Mouse (Mus musculus) embryonic facial prominence, embryonic 14.5 days (tissue): ENCODE measurements around the gene Arfgap3. TPM values are rescaled to one million over a fixed set of nuclear protein-coding genes. Genes with fewer than 3 reads are reported as not detected.
"Not testable (repeated sequence)": the region's sequence is repeated elsewhere in the genome, so short reads cannot be mapped to it uniquely, and the experiment has no call there.

Source experiments
- ATAC-seq: fragments of 200-750 bp; cut with Nextera tagmentation; 2 replicates; pipeline ENCODE4 v1.8.0; 2017; ENCODE audit warnings: low read depth, moderate number of reproducible peaks, moderate TSS enrichment
- DNase-seq: peaks from one replicate; pipeline ENCODE4 v3.0.0-alpha.2; 2015; ENCODE audit warnings: low spot score
- H3K27ac ChIP-seq: fragments of 300-500 bp; sonication (generic); replicated peaks from 2 replicates; pipeline ENCODE4 v1.5.1; 2014; ENCODE audit warnings: low read depth, mild to moderate bottlenecking, low read length, moderate library complexity
- H3K27me3 ChIP-seq: fragments of 300-500 bp; sonication (generic); replicated peaks from 2 replicates; pipeline ENCODE4 v1.6.1; 2014; ENCODE audit warnings: low read length; ENCODE audit not compliant: control insufficient read depth, insufficient read depth
- H3K36me3 ChIP-seq: fragments of 300-500 bp; sonication (generic); 2 replicates; pipeline ENCODE4 v1.6.1; 2014; ENCODE audit warnings: low read length, mixed read lengths; ENCODE audit not compliant: control insufficient read depth, insufficient read depth
- H3K4me1 ChIP-seq: fragments of 300-500 bp; sonication (generic); 2 replicates; pipeline ENCODE4 v1.6.1; 2014; ENCODE audit warnings: antibody characterized with exemption, low read length; ENCODE audit not compliant: control insufficient read depth, insufficient read depth
- H3K4me2 ChIP-seq: fragments of 300-500 bp; sonication (generic); 2 replicates; pipeline ENCODE4 v1.6.1; 2014; ENCODE audit warnings: low read depth, mild to moderate bottlenecking, low read length, moderate library complexity, mixed read lengths
- H3K4me3 ChIP-seq: fragments of 300-500 bp; sonication (generic); 2 replicates; pipeline ENCODE4 v1.5.1; 2014; ENCODE audit warnings: low read depth, mild to moderate bottlenecking, low read length
- H3K9ac ChIP-seq: fragments of 300-500 bp; sonication (generic); 2 replicates; pipeline ENCODE4 v1.6.1; 2014; ENCODE audit warnings: low read depth, mild to moderate bottlenecking, low read length, moderate library complexity, mixed read lengths
- H3K9me3 ChIP-seq: fragments of 300-500 bp; sonication (generic); 2 replicates; pipeline ENCODE4 v1.6.1; 2016; ENCODE audit warnings: low read length; ENCODE audit not compliant: control insufficient read depth
- WGBS: fragments of 180-500 bp; shearing (Covaris S2); extraction: QIAGEN DNeasy Blood & Tissue Kit; methylation state at CpG from one replicate; pipeline ENCODE4 v1.1.7; 2014; 5-methylcytosine and 5-hydroxymethylcytosine counted together
- polyA plus RNA-seq: library from polyadenylated mRNA; unstranded; fragments of >200 nt; fragmentation: Nextera tagmentation; extraction: Ambion mirVana; gene quantifications from 2 replicates; pipeline ENCODE4 v1.2.1, GENCODE M21; 2014

Gene Arfgap3
- polyA plus RNA-seq, 1 experiment from 2014 or later: 63.3 TPM

- H3K4me2 ChIP-seq: no peak overlapping the region
- H3K27ac ChIP-seq: no peak overlapping the region
- H3K4me3 ChIP-seq: no peak overlapping the region
- no peak for DNase-seq
- H3K9ac ChIP-seq: no peak overlapping the region
- H3K36me3 ChIP-seq: no peaks in the 10 kb centered on the region
- H3K4me1 ChIP-seq: no peaks in the 10 kb centered on the region
- no peak for ATAC-seq
- H3K27me3 ChIP-seq: no peaks in the 10 kb centered on the region
- H3K9me3 ChIP-seq: no peaks in the 10 kb centered on the region
- WGBS: 65% methylated on average over 11 of the region's 11 CpGs
Measured at GRCm38 (mm10) chr15:83281303-83281702, 68.7 kb downstream of the Arfgap3 start.

DNA sequence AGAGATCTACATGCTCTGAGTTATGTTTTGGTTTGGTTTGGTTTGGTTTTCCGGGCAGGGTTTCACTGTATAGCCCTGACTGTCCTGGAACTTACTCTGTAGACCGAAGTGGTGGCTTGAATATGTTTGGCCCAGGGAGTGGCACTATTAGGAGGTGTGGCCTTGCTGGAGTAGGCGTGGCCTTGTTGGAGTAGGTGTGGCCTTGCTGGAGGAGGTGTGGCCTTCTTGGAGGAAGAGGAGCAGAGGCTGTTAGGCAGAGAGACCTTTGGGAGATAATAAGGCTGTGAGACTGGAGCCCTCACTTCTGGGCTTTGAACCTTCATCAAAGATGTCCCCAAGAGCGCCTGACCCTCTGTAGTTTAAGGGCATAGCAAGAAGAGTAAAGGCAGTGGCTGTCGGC, 71.5 kb downstream of the Arfgap3 start:
- WGBS: 77% methylated on average over 5 of the region's 5 CpGs
- Histone ChIP-seq H3K9me3 (no peaks in the 10 kb centered on the region), H3K27ac (no peak overlapping the region), H3K9ac (no peak overlapping the region), H3K27me3 (no peaks in the 10 kb centered on the region), H3K4me1 (no peaks in the 10 kb centered on the region), H3K36me3 (no peaks in the 10 kb centered on the region), H3K4me2 (no peak overlapping the region), H3K4me3 (no peak overlapping the region)
- DNase-seq (no peak), ATAC-seq (no peak)

DNA sequence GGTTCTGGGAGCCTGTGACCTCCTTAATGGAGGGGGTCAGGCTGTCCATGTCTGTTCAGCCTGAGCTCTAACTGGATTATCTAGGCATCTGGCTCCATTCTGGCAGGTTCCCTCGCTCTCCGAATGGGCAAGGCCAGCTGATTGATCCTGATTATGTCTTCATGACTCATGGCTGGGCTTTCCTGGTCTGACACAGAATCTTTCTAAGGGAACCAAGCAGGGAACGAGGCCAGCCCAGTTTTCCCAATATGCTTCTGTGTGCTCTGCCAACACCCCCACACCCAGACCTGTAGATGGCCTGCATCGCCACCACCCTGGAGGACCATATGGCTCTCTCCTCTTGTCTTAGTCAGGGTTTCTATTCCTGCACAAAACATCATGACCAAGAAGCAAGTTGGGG, 72.6 kb downstream of the Arfgap3 start:
- 78% methylated on average over 4 of the region's 4 CpGs for WGBS
- no peak overlapping the region for H3K9ac ChIP-seq
- ATAC-seq: no peak
- H3K27me3 ChIP-seq: no peaks in the 10 kb centered on the region
- H3K4me3 ChIP-seq: no peak overlapping the region
- no peaks in the 10 kb centered on the region for H3K36me3 ChIP-seq
- no peaks in the 10 kb centered on the region for H3K4me1 ChIP-seq
- H3K9me3 ChIP-seq: no peaks in the 10 kb centered on the region
- no peak overlapping the region for H3K4me2 ChIP-seq
- no peak overlapping the region for H3K27ac ChIP-seq
- DNase-seq: no peak

GRCm38 (mm10) chr15:83274237-83274636, 75.8 kb downstream of the Arfgap3 start:
- not testable (repeated sequence) for H3K4me2 ChIP-seq, H3K4me3 ChIP-seq, H3K36me3 ChIP-seq, H3K27me3 ChIP-seq, DNase-seq, ATAC-seq, H3K27ac ChIP-seq, H3K4me1 ChIP-seq, H3K9me3 ChIP-seq, H3K9ac ChIP-seq

- Histone ChIP-seq H3K4me1 (no peaks in the 10 kb centered on the region), H3K9ac (no peak overlapping the region), H3K4me2 (no peak overlapping the region), H3K27me3 (no peaks in the 10 kb centered on the region), H3K4me3 (no peak overlapping the region), H3K9me3 (no peaks in the 10 kb centered on the region), H3K27ac (no peak overlapping the region), H3K36me3 (no peaks in the 10 kb centered on the region)
- 81% methylated on average over 2 of the region's 2 CpGs for WGBS
- ATAC-seq (no peak), DNase-seq (no peak)
Measured at GRCm38 (mm10) chr15:83273017-83273416, 77.0 kb downstream of the Arfgap3 start.

GRCm38 (mm10) chr15:83271221-83271620, 78.8 kb downstream of the Arfgap3 start:
- not testable (repeated sequence) for H3K9ac ChIP-seq, ATAC-seq, H3K4me3 ChIP-seq, H3K4me1 ChIP-seq, H3K4me2 ChIP-seq, H3K27me3 ChIP-seq, DNase-seq, H3K36me3 ChIP-seq, H3K9me3 ChIP-seq, H3K27ac ChIP-seq
- WGBS: 22% methylated on average over 9 of the region's 9 CpGs

DNA sequence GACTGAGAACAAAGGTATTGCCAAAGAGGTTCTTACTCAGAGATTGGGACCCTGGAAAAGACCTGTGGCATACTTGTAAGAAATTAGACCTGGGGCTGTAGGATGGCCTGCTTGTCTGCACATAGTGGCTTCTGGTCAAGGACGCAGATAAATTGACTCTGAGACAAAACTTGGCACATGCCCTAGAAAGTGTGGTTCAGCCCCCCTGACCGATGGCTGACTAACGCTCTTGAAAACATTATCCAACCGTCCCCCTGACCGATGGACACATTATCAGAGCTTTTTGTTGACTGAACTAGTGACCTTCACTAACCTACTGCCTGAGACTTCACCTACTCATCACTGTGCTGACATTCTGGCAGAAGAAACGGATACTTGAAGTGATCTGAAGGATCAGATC, 80.1 kb downstream of the Arfgap3 start:
- not testable (repeated sequence) for H3K9ac ChIP-seq, H3K27ac ChIP-seq, H3K4me1 ChIP-seq, H3K9me3 ChIP-seq, DNase-seq, H3K36me3 ChIP-seq, H3K4me2 ChIP-seq, ATAC-seq, H3K27me3 ChIP-seq, H3K4me3 ChIP-seq
- WGBS: 80% methylated on average over 6 of the region's 6 CpGs

GRCm38 (mm10) chr15:83268428-83268827, 81.6 kb downstream of the Arfgap3 start:
- H3K4me2 ChIP-seq, H3K9me3 ChIP-seq, H3K27me3 ChIP-seq, H3K27ac ChIP-seq, H3K36me3 ChIP-seq, ATAC-seq, H3K4me3 ChIP-seq, H3K4me1 ChIP-seq, H3K9ac ChIP-seq, DNase-seq: not testable (repeated sequence)
- 40% methylated on average over 7 of the region's 7 CpGs for WGBS

GRCm38 (mm10) chr15:83265269-83265668, 84.8 kb downstream of the Arfgap3 start:
- Histone ChIP-seq H3K36me3 (no peaks in the 10 kb centered on the region), H3K27ac (no peak overlapping the region), H3K9me3 (no peaks in the 10 kb centered on the region), H3K4me2 (no peak overlapping the region), H3K27me3 (no peaks in the 10 kb centered on the region), H3K4me1 (no peaks in the 10 kb centered on the region), H3K4me3 (no peak overlapping the region), H3K9ac (no peak overlapping the region)
- 4% methylated on average over 1 of the region's 1 CpGs for WGBS
- ATAC-seq (no peak), DNase-seq (no peak)
